Mouse (Mus musculus) mesoderm, embryonic 11.5 days (tissue): ENCODE data around the gene Abhd4.

Experiments
- DNase-seq: peaks from one replicate; pipeline ENCODE4 v3.0.0-alpha.2; 2012; ENCODE audit warnings: low read depth, low spot score

The Abhd4 gene

DNA sequence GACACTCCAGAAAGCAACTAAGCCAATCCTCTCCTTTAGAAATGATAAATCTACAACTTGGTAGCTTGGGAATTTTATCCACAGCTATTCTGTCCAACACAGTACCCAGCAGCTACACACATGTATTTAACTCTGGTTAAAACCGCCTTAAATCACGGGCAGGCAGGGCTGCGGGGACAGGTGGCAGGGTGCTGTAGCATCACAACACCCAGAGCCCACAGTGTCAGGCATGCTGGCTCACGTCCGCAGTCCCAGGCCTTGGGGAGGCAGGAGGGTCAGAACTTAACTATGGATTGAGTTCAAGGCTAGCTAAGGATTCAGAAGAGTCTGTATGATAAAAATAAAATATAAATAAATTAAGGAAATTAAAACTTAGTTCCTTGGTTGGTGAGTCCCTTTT, 17.1 kb upstream of the Abhd4 start:
- DNase-seq = no peak

DNA sequence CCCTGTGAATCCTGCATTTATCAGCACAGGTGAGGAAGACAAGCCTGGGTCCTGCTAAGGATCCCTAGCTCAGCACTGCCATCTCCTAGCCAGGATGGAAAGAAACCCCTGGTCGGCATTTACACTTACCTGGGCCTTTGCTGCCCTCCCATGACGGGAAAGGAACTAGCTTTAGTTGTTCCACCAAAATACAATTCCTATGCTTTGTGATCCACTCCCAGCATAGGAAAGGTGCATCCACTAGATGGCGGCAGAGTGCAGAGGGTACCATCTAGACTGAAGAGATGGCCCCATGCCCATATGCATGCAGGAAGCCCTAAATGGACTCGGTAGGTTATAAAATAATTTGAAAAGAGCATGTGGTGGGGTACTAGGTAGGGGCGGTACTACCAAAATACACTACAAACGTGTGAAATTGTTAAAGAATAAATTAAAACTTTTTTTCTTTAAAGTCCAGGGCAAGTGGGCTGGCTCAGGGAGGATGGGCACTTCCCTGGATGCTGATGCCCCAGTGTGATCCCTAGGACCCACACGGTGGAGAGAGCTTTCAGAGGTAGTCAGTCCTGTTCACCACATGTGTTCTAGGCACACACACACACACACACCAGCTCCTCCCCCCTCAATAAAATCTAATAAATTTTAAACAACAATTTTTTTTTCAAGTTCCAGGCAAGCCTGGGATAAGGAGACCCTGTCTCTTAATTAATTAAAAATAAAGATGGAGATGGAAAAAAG, 14.8 kb upstream of the Abhd4 start:
- peak; percentile 74 for DNase-seq

DNA sequence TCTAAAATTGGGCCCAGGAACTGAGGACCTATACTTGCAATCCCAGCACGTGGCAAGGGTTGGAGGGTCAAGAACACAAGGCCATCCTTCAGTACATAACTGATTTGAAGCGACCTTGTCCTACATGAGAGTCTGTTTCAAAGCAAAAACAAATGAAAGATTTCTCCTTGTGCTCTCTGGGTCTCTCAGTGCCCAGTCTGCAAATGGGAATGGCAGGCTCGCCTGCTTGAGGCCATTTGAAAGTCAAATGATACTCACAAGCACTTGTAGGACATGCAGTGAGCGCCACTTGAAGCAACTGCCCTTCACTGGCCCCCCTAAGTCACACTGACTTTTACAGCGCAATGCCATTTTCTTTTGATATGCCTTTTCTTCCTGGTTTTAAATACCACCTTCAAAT, 13.4 kb upstream of the Abhd4 start:
- no peak for DNase-seq

DNA sequence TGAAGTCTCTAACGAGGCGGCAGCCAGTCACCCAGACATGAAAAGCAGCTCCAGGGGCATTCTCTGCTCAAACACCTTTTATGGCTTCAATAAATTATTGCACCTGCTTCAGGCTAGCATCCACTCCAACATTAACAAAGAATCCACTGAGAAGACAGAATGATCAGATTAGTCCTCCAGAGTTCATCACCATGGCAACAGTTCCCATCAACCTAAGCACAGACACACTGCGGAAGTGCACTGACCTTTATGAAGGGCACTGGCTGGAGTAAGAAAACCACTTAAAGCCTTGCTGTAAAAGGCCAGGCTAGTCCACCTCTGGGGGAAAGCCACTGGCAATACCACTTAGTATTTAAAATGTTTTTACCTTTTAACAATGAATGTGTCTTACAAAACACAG, 9.8 kb upstream of the Abhd4 start:
- DNase-seq = peak; percentile 50

DNA sequence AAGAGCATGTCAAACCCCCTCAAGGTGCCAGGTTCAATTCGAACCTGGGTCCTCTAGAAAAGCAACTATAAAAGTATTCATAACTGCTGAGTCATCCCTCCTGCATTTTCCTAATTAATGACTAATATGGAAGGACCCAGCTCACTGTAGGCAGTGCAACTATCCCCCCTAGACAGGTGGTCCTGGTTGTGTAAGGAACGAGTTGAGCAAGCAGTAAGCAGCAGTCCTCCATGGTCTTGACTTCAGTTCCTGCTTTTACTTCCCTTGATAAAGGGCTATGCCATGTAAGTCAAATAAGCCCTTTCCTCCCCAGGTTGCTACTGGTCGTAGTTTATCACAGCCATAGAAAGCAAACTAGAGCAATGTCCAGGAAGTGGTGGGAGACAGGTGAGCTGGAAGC, 7.8 kb upstream of the Abhd4 start:
- DNase-seq = no peak

DNA sequence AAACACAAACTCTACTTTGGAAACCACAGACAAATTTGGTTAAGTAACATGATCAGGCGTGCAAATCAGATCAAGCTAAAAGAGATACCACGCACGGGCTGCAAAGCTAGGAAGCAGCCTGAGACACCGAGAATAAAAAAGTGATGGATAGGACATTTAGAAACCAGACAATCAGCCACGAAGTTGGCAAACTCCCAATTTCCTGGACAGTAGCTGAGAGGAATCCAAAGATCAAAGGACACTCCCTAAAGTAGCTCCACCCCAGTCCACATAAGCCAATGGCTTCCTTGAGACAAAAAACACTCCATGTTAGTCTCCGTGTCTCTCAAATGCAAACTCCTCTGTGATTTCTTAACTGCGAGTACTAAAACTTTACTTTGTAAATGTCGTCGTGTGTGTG, 4.7 kb upstream of the Abhd4 start:
- DNase-seq = peak; percentile 67

DNA sequence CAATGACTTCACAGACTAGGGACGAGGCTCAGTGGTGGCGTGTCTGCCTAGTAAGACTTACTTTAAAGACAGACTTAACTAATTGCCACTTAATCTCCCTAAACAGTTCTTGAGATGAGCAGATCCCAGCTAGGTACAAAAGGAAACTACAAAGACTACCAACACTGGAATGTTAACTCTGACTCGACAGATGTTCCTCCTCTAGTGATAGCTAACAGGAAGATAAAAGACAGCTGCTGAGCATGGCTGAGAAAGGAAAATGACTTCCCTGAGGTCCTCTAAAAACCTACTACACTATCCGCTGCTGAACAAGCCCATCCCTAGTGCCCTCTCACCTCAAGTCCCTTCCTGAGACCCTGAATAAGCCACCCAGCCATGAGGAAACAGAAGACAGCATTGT, 3.9 kb upstream of the Abhd4 start:
- DNase-seq = no peak

DNA sequence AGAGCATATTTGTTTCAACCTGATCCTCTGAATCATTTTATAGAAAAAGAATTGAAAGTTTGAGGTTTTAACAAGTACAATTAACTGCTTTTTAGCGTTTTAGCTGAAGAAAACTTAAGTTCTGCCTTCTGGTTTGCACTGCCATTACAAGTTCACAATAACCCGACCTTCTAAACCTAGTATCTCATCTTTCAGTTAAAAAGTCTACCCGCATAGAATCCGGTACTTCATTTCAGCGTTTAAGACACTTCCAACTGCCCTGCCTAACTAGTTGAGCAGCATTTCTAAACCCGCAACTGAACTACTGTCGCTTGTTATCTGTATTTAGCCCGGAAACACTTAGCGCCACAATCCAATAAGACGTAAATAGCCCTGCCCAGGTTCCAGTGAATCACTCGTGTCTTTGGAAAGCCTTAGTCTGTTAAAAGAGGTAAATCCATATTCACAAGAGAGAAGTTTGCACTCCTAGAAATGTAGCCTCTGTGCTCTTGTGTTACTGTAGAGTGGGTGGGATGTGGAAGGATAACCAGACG, 748 bp downstream of the Abhd4 start:
- no peak for DNase-seq

DNA sequence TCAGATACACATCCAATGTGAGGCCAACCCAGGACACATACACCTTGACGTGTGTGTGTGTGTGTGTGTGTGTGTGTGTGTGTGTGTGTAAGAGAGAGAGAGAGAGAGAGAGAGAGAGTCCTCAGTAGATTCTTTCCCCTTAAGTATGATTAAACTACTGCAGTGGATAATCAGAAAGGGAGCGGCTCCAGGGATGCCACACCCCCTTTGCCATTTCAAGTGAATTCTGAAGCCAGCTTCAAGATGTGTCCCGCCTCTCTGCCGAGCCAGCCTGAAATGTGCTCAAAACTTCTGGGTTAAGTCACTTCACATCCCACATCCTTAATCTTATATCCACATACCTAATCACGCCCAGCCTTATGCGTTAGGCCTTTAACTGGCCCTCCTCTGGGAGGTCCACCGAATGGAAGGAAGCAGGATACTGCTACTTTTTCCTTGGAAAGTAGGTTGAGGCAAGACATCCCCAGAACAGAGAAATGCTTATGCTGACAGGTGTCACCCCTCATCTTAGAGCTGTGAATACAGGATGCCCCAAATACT, 4.2 kb downstream of the Abhd4 start:
- no peak for DNase-seq

DNA sequence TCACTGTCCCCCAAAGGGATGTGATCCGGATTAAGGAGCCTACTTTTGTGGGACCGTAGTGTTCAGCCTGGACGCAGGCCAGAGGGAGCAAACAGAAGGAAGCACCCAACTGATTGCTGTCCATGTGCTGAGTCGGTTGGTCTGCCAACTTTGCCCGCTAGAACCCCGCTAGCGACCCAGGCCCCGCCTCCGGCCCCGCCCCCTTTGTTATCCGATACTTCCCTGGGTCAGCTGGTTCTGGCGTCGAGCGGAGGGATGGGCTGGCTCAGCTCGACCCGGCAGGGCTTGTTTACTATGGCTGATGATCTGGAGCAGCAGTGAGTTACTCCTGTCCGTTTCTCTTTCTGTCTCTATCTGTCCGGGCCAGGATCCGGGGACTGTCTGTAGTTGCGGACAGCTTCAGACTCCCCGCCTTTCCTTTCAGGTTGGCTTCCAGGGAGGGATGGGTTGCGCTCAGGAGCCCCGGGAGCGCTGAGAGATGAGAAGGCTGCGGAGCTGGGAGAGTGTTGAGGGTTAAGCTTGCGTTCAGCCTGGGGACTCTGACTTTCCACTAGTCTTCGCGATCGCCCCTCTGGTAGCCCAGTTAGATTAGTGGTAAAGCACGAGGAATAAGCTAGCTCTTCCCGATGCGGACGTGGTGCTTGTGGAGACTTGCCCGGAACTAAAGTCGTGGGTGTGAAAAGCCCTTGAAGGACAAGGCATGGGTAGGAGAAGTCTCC, 5.2 kb downstream of the Abhd4 start:
- peak; percentile 92 for DNase-seq

DNA sequence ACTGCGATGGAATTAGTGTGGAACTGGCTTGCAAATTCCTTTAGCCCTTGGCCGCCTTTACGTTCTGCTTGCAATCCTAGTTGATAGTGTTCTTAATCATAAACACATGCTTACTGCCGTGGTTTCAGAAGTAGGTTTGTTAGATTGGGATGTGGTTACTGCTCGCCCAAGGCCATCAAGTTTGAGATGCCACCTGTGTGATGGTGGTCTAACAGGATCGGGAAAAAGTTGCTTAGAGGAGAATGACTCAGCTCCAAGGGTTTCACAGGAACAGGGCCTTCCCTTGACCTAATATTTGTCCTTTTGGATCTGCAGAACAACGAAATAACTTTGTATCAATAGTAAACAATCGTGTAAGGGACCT, 5.7 kb downstream of the Abhd4 start:
- DNase-seq = no peak

DNA sequence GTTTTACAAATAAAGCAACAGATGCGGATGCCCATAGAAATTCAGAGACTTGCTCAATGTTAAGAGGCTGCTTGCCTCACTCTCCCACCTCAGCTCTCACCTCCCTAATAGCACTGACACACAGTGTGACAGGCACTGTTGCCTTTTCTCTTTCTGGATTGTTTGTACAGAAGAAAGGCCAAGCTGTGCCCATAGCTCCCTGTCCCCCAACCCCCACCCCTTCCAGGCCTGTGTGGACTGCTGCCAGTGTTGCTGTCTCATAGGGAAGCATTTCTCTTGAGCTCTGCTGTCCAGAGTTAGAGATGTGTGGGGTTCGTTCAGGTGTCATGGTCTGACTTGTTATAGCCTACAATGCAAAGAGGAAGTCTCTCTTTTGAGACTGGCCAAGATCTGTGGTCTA, 6.2 kb downstream of the Abhd4 start:
- DNase-seq = no peak

DNA sequence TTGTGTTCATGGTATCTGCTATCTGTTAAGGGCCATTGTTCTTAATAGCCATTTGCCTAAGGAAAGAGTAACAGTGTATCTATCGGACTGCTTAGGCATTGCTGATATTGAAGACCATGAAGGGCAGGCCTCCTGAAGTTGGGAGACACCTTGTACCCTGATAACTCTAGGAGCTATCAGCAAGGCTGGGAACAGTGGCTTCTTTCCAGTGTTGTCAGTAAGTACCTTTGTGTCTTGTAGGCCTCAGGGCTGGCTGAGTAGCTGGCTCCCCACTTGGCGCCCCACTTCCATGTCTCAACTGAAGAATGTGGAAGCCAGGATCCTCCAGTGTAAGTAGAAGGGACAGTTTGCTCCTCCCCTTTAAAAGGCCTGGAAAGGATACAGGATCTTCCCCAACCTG, 7.4 kb downstream of the Abhd4 start:
- DNase-seq = no peak

DNA sequence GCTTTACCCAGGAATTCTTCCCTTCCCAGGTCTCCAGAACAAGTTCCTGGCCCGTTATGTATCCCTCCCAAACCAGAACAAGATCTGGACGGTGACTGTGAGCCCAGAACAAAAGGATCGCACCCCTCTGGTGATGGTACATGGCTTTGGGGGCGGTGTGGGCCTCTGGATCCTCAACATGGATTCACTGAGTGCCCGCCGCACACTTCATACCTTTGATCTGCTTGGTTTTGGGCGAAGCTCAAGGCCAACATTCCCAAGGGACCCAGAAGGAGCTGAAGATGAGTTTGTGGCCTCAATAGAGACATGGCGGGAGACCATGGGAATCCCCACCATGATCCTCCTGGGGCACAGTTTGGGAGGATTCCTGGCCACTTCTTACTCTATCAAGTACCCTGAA, 8.6 kb downstream of the Abhd4 start:
- no peak for DNase-seq

DNA sequence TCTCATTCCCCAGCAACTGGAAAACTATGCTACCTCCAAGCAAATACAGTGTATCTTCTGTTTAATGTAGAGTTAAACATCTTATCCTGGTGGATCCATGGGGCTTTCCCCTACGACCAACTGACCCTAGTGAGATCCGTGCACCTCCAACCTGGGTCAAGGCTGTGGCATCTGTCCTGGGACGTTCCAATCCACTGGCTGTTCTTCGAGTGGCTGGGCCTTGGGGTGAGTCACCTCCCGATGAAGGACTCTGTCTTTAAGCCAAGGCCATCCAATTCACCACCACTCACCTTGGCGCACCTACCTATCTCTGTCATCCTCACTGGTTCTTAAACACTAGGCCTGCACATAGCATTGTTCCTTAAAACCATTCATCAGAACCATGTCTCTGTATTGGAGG, 9.1 kb downstream of the Abhd4 start:
- DNase-seq = no peak

DNA sequence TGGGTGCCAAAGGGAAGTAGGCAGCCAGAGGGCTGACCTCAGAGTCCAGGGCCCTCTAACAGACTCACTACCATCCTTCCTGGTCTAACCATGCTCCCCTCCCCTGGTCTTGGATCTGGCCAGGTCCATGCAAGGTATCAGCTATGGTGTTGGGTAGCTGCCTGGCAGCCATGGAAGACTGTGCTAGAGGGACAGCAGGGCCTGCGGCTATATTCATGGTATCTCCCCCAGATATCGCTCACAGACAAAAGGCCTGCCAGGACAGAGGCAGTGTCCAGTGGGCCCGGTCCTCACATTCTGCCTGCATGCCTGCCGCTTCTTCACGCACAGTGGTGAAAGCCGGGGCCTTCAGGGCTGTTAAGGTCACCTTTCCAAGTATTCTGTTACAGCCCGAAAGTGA, 10.2 kb downstream of the Abhd4 start:
- DNase-seq = no peak

DNA sequence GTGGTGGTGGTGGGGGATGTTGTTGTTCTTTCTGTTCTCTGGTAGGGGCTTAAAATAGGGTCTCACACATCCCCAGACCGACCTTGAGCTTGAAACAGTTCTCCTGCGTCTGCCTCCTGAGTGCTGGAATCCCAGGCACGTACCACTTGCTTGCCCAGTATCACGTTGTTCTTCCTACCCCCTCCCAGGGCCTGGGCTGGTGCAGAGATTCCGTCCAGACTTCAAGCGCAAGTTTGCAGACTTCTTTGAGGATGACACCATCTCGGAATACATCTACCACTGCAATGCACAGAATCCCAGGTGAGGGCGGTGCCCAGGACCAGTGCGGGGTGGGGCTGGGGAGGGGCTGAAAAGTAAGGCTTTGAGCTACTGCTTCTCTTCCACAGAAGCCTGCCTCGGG, 11.1 kb downstream of the Abhd4 start:
- no peak for DNase-seq

DNA sequence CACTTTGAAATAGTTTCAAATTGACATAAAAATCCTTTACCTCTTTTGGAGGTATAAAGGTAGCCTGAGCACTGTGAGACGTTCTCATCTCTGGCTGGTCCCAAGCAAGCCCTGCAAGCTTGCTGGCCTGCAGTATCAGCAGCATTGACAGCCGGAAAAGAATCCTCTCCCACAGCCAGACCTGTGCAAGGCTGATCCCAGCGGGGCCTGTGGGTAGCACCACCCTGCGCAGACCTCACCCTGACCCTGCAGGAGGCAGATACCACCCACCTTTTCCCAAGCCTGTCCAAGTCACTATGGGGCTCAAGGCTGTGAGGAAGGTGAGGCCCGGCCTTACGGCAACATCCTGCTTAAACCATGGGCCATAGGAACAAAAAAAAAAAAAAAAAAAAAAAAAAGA, 12.0 kb downstream of the Abhd4 start:
- DNase-seq = no peak

DNA sequence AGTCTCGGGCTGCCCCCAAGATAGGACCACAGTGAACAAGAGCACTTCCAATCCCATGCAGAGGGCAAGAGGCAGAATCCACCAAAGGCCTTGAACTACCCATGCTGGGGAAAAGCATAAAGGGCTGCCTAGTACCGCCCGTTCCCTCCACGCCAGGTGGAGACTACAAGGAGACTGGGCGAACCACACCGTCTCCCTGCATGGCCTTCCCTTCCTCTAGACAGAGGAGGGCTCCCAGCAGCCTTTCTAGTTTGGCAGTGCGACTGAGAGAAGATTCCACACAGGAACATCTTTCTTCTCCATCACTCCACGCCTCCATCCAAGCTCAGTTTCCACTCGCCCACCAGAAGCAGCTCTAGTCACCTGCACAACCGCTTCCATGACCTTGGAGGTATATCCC, 14.0 kb downstream of the Abhd4 start:
- DNase-seq = no peak

DNA sequence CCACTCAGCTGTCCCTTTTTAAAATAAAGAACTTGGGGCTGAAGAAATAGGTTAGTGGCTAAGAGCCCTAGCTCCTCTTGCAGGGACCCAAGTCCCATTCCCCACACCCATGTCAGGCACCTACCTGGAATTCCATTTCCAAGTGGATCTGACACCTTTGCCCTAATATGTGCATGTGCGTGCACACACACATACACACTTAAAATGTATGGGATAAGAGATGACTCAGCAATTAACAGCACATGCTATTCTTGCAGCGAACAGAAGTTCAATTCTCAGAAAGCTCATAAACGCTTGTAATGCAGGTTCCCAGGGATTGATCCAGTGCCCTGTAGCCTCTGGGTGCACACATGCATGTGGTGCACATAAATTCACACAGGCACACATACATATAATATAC, 15.6 kb downstream of the Abhd4 start:
- no peak for DNase-seq

DNA sequence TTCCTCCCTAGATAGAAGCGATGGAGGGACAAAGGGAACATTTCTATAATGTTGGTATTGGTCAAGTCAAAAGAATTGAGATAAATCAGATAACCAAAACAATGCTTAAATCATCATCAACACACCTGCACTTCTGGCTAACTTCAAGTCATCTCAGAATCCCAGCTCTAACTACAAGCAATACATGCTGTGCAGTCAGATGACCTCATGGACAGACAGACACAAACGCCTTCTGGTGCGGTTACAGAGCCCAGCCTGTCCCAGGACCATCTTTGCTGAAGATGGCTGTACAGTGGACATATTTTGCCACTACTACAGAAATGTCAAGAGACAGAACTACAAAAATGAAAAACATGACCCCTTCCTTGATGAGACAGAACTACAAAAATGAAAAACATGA, 16.4 kb downstream of the Abhd4 start:
- DNase-seq = no peak

DNA sequence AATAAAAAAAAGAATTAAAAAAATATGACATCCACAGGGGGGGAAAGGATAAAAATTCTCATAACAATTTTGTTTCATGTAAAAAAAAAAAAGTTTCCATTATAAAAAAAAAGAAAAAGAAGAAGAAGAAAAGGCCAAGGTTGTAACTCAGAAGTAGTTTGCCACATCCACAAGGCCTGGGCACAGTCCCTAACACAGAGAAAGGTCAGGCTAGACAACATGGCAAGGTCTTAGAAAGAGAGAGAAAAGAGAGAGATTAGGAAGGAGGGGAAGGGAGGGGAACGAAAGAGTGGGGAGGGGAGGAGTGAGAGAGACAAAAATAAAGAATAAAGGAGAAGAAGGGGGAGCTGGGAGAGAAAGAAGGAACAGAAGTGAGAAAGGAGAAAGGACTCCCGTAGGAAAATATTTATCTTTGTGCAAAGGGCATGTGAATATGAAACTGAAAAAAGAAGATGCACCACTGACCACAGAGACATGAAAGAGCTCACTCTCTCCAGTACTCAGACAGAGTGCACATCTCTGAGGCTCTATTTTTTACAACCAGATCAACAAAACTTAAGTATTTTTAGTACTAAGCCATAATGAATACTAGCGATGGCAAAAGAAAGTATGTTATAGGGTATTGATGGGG, 18.1 kb downstream of the Abhd4 start:
- DNase-seq = no peak

DNA sequence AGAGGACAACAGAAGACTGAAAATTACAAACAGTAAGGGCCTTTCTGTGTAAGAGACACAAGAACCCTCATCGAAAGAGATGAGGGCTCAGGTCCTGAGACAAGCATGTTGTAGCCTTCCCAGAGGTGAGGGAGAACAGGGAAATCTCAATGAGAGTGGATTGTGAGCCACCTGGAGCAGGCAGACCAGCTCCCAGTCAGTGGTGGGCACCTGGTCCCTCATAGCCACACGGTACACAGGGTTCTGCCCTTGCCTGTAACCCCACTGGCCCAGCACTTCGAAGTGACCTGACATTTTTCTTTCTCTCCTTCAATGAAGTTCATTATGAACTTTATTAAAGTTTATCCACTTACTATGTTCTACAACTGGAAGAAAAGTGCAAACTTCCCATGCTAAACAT, 18.7 kb downstream of the Abhd4 start:
- DNase-seq = no peak
